Mouse (Mus musculus) CH12.LX (cell line): ENCODE results near the gene Nupr1. TPM values are rescaled to one million over a fixed set of nuclear protein-coding genes. Genes with fewer than 3 reads are reported as not detected.

Source experiments
- DNase-seq: peaks from one replicate; pipeline ENCODE4 v3.0.0-alpha.2; 2013; ENCODE audit errors: extremely low read depth
- H3K27ac ChIP-seq: 2 replicates; pipeline ENCODE4 v1.5.1; 2012; ENCODE audit warnings: low read depth, mild to moderate bottlenecking, control low read depth, moderate library complexity; ENCODE audit not compliant: insufficient read depth
- H3K27me3 ChIP-seq: replicated peaks from 2 replicates; pipeline ENCODE3; 2012; ENCODE audit warnings: inconsistent platforms
- H3K36me3 ChIP-seq, 2 experiments: replicated peaks in 1 of 2; 2 replicates each; pipeline versions ENCODE3 to v1.6.1; 2012; ENCODE audit warnings: inconsistent platforms in 1 of 2, low read length in 1 of 2, mild to moderate bottlenecking in 1 of 2, mixed read lengths in 1 of 2, moderate library complexity in 1 of 2; ENCODE audit not compliant: control insufficient read depth in 1 of 2, insufficient read depth in 1 of 2
- H3K4me1 ChIP-seq, 2 experiments: 2 replicates each; pipeline ENCODE4 v1.6.1; 2012; ENCODE audit warnings: inconsistent platforms in 1 of 2, moderate library complexity in 1 of 2; ENCODE audit not compliant: insufficient read depth in 2 of 2, control insufficient read depth in 1 of 2
- H3K4me2 ChIP-seq: 2 replicates; pipeline ENCODE4 v1.6.1; 2012; ENCODE audit warnings: low read depth, mild to moderate bottlenecking, control low read depth; ENCODE audit not compliant: poor library complexity, insufficient read depth, severe bottlenecking
- H3K4me3 ChIP-seq, 3 experiments: fragments of 150-350 bp in 1 of 3; sonication (generic) in 1 of 3; replicated peaks in 1 of 3; 2 replicates each; pipeline versions ENCODE3 to v1.5.1; 2011 to 2012; ENCODE audit warnings: low read depth in 2 of 3, low read length in 2 of 3, mild to moderate bottlenecking in 2 of 3, moderate library complexity in 2 of 3, control low read depth in 1 of 3, improper control_type of control experiment in 1 of 3, inconsistent platforms in 1 of 3, mixed read lengths in 1 of 3; ENCODE audit not compliant: poor library complexity in 1 of 3
- H3K79me2 ChIP-seq: replicated peaks from 2 replicates; pipeline ENCODE4 v1.6.1; 2012; ENCODE audit warnings: mild to moderate bottlenecking, moderate library complexity; ENCODE audit not compliant: control insufficient read depth, poor library complexity, insufficient read depth, severe bottlenecking; ENCODE audit errors: extremely low read depth
- H3K9ac ChIP-seq: 2 replicates; pipeline ENCODE4 v1.6.1; 2012; ENCODE audit warnings: low read depth, mild to moderate bottlenecking, control low read depth, moderate library complexity; ENCODE audit not compliant: insufficient read depth
- H3K9me3 ChIP-seq: replicated peaks from 2 replicates; pipeline ENCODE3; 2012; ENCODE audit warnings: low read length, inconsistent platforms, mixed read lengths
- BHLHE40 ChIP-seq: IDR thresholded peaks from 2 replicates; pipeline ENCODE4 v1.6.1; 2011; ENCODE audit warnings: mild to moderate bottlenecking, low read depth, low read length, improper control_type of control experiment
- CHD1 ChIP-seq: IDR thresholded peaks from 2 replicates; pipeline ENCODE4 v1.6.1; 2012; ENCODE audit warnings: low read depth, low read length, improper control_type of control experiment, inconsistent platforms
- CHD2 ChIP-seq: IDR thresholded peaks from 2 replicates; pipeline ENCODE4 v1.6.1; 2011; ENCODE audit warnings: low read length, improper control_type of control experiment
- E2F4 ChIP-seq: IDR thresholded peaks from 2 replicates; pipeline ENCODE4 v1.6.1; 2011; ENCODE audit warnings: low read depth, low read length, improper control_type of control experiment; ENCODE audit not compliant: insufficient replicate concordance
- ELF1 ChIP-seq: IDR thresholded peaks from 2 replicates; pipeline ENCODE4 v1.6.1; 2014; ENCODE audit warnings: low read depth, mild to moderate bottlenecking, inconsistent platforms, low read length, improper control_type of control experiment
- HCFC1 ChIP-seq: IDR thresholded peaks from 2 replicates; pipeline ENCODE4 v1.6.1; 2012; ENCODE audit warnings: low read depth, mild to moderate bottlenecking, inconsistent platforms, low read length, improper control_type of control experiment
- IRF4 ChIP-seq: IDR thresholded peaks from 2 replicates; pipeline ENCODE4 v1.6.1; 2014; ENCODE audit warnings: low read depth, mild to moderate bottlenecking, inconsistent platforms, low read length, improper control_type of control experiment
- JUN ChIP-seq: IDR thresholded peaks from 2 replicates; pipeline ENCODE4 v1.6.1; 2011; ENCODE audit warnings: low read depth, mild to moderate bottlenecking, low read length, improper control_type of control experiment, moderate library complexity; ENCODE audit not compliant: insufficient read depth
- JUND ChIP-seq: conservative IDR thresholded peaks from 2 replicates; pipeline ENCODE4 v1.6.1; 2011; ENCODE audit warnings: low read depth, low read length, improper control_type of control experiment
- MAFK ChIP-seq: IDR thresholded peaks from 2 replicates; pipeline ENCODE4 v1.6.1; 2011; ENCODE audit warnings: low read length, improper control_type of control experiment; ENCODE audit not compliant: insufficient replicate concordance
- MAX ChIP-seq: IDR thresholded peaks from 2 replicates; pipeline ENCODE4 v1.6.1; 2011; ENCODE audit warnings: low read length, improper control_type of control experiment
- MXI1 ChIP-seq: IDR thresholded peaks from 2 replicates; pipeline ENCODE4 v1.6.1; 2011; ENCODE audit warnings: mild to moderate bottlenecking, low read depth, low read length, improper control_type of control experiment
- MYC ChIP-seq: IDR thresholded peaks from 2 replicates; pipeline ENCODE4 v1.6.1; 2011; ENCODE audit warnings: low read depth, mild to moderate bottlenecking, improper control_type of control experiment, low read length
- POLR2A ChIP-seq: IDR thresholded peaks from 2 replicates; pipeline ENCODE4 v1.6.1; 2011; ENCODE audit warnings: low read depth, mild to moderate bottlenecking, improper control_type of control experiment, low read length
- SIN3A ChIP-seq: IDR thresholded peaks from 2 replicates; pipeline ENCODE4 v1.6.1; 2012; ENCODE audit warnings: low read length, improper control_type of control experiment, inconsistent platforms
- SMC3 ChIP-seq: IDR thresholded peaks from 2 replicates; pipeline ENCODE4 v1.6.1; 2011; ENCODE audit warnings: low read depth, low read length, improper control_type of control experiment
- UBTF ChIP-seq: IDR thresholded peaks from 2 replicates; pipeline ENCODE4 v1.6.1; 2012; ENCODE audit warnings: low read depth, mild to moderate bottlenecking, inconsistent platforms, low read length, improper control_type of control experiment, moderate library complexity
- ZC3H11A ChIP-seq: IDR thresholded peaks from 2 replicates; pipeline ENCODE4 v1.6.1; 2012; ENCODE audit warnings: low read depth, mild to moderate bottlenecking, inconsistent platforms, low read length, improper control_type of control experiment
- ZKSCAN1 ChIP-seq: IDR thresholded peaks from 2 replicates; pipeline ENCODE4 v1.6.1; 2012; ENCODE audit warnings: low read depth, inconsistent platforms, low read length, improper control_type of control experiment, borderline replicate concordance
- ZNF384 ChIP-seq: IDR thresholded peaks from 2 replicates; pipeline ENCODE4 v1.6.1; 2012; ENCODE audit warnings: low read depth, low read length, improper control_type of control experiment, inconsistent platforms
- dilution Hi-C: fragments of 300-500 bp; cut with MboI; formaldehyde crosslinking; loops from 2 replicates; pipeline ENCODE4 v1.14.3; 2020; ENCODE audit warnings: low sequenced_read_pairs; ENCODE audit not compliant: extremely low pct_unique_long_range_greater_than_20kb, extremely low pct_ligation_motif_present
- in situ Hi-C: fragments of 300-500 bp; cut with MboI; formaldehyde crosslinking; loops from 3 replicates; pipeline ENCODE4 v1.14.3; 2019; ENCODE audit warnings: low sequenced_read_pairs, low pct_ligation_motif_present, low pct_unique_long_range_greater_than_20kb, mixed read lengths
- polyA plus RNA-seq: library from polyadenylated mRNA; unstranded; fragments of >175 nt; gene quantifications from 2 replicates; pipeline ENCODE4 v1.2.1, GENCODE M21; 2012; ENCODE audit warnings: low read depth; ENCODE audit not compliant: insufficient read length
- total RNA-seq, 2 experiments: library from RNA; depleted of rRNA; stranded (reverse); fragments of 300-350 nt in 1 of 2; fragments of >200 nt in 1 of 2; gene quantifications; 2 replicates each; pipeline ENCODE4 v1.2.3; 2012 to 2014

The Nupr1 gene
- total and polyA plus RNA-seq, 3 experiments = 6.4 to 13.9 (median 13.5) TPM

- H3K27me3 ChIP-seq = no peaks in the 10 kb centered on the region
- dilution Hi-C loops = no loop called here
- H3K36me3 ChIP-seq = no peaks in the 10 kb centered on the region
- TF ChIP-seq JUN (no peak), MYC (no peak), JUND (no peak), SMC3 (no peak)
- peaks cover 1% of the 10 kb centered on the region for H3K9me3 ChIP-seq
- in situ Hi-C loops = no loop called here
- H3K4me3 ChIP-seq = no peak overlapping the region
- H3K79me2 ChIP-seq = no peaks in the 10 kb centered on the region
- peaks cover 14 to 22% of the 10 kb centered on the region in 2 experiments for H3K4me1 ChIP-seq
- no peak overlapping the region for H3K27ac ChIP-seq
- H3K9ac ChIP-seq = no peak overlapping the region
- no peak overlapping the region for H3K4me2 ChIP-seq
- DNase-seq = no peak
Observed at GRCm38 (mm10) chr7:126607796-126608195, 22.9 kb downstream of the Nupr1 start.

GRCm38 (mm10) chr7:126607064-126607463 is 23.6 kb downstream of the Nupr1 start:
- in situ Hi-C loops (no loop called here), dilution Hi-C loops (no loop called here)
- Histone ChIP-seq H3K4me2 (no peak overlapping the region), H3K4me3 (no peak overlapping the region), H3K4me1 (peaks cover 19 to 29% of the 10 kb centered on the region in 2 experiments), H3K79me2 (no peaks in the 10 kb centered on the region), H3K36me3 (no peaks in the 10 kb centered on the region), H3K9ac (no peak overlapping the region), H3K9me3 (no peaks in the 10 kb centered on the region), H3K27ac (no peak overlapping the region), H3K27me3 (no peaks in the 10 kb centered on the region)
- no peak for DNase-seq
- no peak for TF ChIP-seq SIN3A
- TF ChIP-seq ELF1 = no peak
- TF ChIP-seq POLR2A = no peak
- no peak for TF ChIP-seq E2F4
- no peak for TF ChIP-seq UBTF
- no peak for TF ChIP-seq ZKSCAN1
- no peak for TF ChIP-seq ZNF384
- TF ChIP-seq HCFC1 = no peak
- no peak for TF ChIP-seq BHLHE40
- TF ChIP-seq MAX = no peak
- TF ChIP-seq CHD2 = no peak
- no peak for TF ChIP-seq CHD1
- no peak for TF ChIP-seq ZC3H11A
- TF ChIP-seq MXI1 = no peak
- no peak for TF ChIP-seq MAFK
- TF ChIP-seq SMC3 = no peak
- TF ChIP-seq IRF4 = no peak
